Mouse (Mus musculus): ENCODE measurements around the gene Gm13695.
"Not testable (repeated sequence)": the region's sequence is repeated elsewhere in the genome, so short reads cannot be mapped to it uniquely, and the experiment has no call there.

The Gm13695 gene

GRCm38 (mm10) chr2:83967013-83967412 is at the start of gene Gm13695:
Gene Gm13695 (plus strand): TSS chr2:83967313.
- in situ Hi-C loops (cut with MboI, MseI) = loop anchor here in 1 of 2 experiments (10.0 kb wide), 1 partner anchor 478 kb away; no protein-coding TSS in a partner anchor

DNA sequence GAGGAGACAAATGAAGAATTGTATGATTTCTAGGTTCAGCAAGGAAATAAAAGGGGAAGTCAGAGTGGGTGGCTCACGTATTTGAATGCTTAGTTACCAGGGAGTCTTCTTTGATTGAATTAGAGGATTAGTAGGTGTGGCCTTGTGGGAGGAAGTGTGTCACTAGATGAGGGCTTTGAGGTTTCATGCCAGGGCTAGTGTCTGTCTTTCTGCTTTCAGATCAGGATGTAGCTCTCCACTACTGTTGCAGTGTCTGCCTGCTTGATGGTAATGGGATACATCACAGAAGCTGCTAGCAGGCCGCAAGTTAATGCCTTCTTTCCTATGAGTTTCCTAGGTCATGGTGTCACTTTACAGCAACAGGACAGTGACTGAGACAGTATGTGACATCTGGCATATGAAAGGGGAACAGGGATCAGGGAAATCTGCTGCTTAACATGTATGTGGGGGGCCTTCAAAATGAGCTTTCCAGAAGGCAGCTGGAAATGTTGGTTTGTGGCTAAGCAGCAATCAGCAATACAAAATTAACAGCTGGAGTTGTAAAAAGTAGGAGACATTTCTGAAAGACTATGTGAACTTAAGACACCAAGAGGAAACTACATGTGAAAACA is 37.5 kb upstream of the Gm13695 start:
- in situ Hi-C loops (cut with MboI, MseI) = loop anchor here in 1 of 2 experiments (10.0 kb wide), 1 partner anchor 55 kb away; the partner anchor contains the start of gene Gm13697

DNA sequence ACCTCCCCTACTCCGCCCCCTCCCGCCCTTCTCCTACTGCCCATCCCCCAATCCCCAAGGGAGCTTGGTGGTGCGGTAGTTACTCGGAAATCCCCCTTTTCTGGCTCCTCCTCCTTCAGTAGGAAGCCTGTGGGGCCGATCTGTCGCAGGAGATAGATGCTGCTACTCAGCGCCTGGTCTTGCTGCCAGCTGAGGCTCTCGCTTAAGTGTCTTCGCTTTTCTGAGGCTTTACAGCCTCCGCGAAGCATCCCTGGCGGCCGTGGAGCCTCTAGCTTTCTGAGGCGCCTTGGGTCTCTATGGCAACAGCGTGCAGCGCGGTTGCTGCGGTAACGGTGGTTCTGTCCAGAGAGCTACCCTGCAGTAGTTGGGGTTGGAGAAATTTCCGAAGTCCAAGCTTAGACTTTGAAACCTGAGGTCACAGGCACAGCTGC is 26.2 kb upstream of the Gm13695 start, which contains the start of gene Zswim2:
Gene Zswim2 (minus strand): TSS at position 298 of the 431 bp plus-strand sequence.
- in situ Hi-C loops (cut with MboI, MseI) = loop anchor here in 1 of 2 experiments (5.0 kb wide), 1 partner anchor 36 kb away; the partner anchor contains the start of gene Gm13694

GRCm38 (mm10) chr2:83941378-83941777 is 25.7 kb upstream of the Gm13695 start:
- in situ Hi-C loops (cut with MboI, MseI) = loop anchor here in 1 of 2 experiments (5.0 kb wide), 1 partner anchor 36 kb away; the partner anchor contains the start of gene Gm13694

GRCm38 (mm10) chr2:83941792-83942191 is 25.3 kb upstream of the Gm13695 start:
- in situ Hi-C loops (cut with MboI, MseI) = loop anchor here in 1 of 2 experiments (5.0 kb wide), 1 partner anchor 36 kb away; the partner anchor contains the start of gene Gm13694

DNA sequence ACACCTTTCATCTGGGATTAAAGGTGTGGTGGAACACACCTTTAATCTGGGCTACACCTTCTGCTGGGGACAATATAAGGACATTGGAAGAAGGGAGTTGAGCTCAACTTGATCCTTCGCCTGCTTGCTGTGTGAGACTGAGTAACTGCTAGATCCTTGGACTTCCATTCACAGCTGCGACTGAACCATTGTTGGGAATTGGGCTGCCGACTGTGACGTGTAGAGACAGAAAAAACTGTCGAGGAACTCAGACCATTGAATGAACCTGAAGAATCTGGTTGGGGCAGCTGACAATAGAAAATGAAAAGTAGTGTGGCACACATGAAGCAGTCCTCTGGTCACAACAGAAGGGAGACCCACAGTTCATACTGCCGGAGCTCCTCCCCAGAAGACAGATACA is 11.7 kb upstream of the Gm13695 start, which contains the start of gene Gm13698:
Gene Gm13698 (plus strand): TSS at position 301 of the 400 bp plus-strand sequence.
- in situ Hi-C loops (cut with MboI, MseI) = not testable (repeated sequence)

DNA sequence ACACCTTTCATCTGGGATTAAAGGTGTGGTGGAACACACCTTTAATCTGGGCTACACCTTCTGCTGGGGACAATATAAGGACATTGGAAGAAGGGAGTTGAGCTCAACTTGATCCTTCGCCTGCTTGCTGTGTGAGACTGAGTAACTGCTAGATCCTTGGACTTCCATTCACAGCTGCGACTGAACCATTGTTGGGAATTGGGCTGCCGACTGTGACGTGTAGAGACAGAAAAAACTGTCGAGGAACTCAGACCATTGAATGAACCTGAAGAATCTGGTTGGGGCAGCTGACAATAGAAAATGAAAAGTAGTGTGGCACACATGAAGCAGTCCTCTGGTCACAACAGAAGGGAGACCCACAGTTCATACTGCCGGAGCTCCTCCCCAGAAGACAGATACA is 5.9 kb upstream of the Gm13695 start, which contains the start of gene Gm13693:
Gene Gm13693 (plus strand): TSS at position 301 of the 400 bp plus-strand sequence.
- in situ Hi-C loops (cut with MboI, MseI) = loop anchor here (5.0 to 10.0 kb wide), 2 partner anchors 41 to 484 kb away; no protein-coding TSS in a partner anchor

- in situ Hi-C loops (cut with MboI, MseI) = loop anchor here in 1 of 2 experiments (10.0 kb wide), 1 partner anchor 158 kb away; the partner anchor contains the start of gene Fam171b
Measured at GRCm38 (mm10) chr2:83972823-83973222, 5.7 kb downstream of the Gm13695 start, which contains the start of gene Gm13696. Gene Gm13696 (plus strand): TSS chr2:83973123.

DNA sequence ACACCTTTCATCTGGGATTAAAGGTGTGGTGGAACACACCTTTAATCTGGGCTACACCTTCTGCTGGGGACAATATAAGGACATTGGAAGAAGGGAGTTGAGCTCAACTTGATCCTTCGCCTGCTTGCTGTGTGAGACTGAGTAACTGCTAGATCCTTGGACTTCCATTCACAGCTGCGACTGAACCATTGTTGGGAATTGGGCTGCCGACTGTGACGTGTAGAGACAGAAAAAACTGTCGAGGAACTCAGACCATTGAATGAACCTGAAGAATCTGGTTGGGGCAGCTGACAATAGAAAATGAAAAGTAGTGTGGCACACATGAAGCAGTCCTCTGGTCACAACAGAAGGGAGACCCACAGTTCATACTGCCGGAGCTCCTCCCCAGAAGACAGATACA is 11.5 kb downstream of the Gm13695 start, which contains the start of gene Gm13694:
Gene Gm13694 (plus strand): TSS at position 301 of the 400 bp plus-strand sequence.
- in situ Hi-C loops (cut with MboI, MseI) = loop anchor here (5.0 to 25.0 kb wide), 3 partner anchors 36 to 659 kb away; partner anchors contain the start of genes Fam171b (in 1 of the 2) and Zswim2 (in 1 of the 2)

- in situ Hi-C loops (cut with MboI, MseI) = loop anchor here in 1 of 2 experiments (10.0 to 25.0 kb wide), 2 partner anchors 60 to 653 kb away; no protein-coding TSS in a partner anchor
Measured at GRCm38 (mm10) chr2:83984443-83984842, 17.3 kb downstream of the Gm13695 start, which contains the start of gene Gm13697. Gene Gm13697 (plus strand): TSS chr2:83984743.

GRCm38 (mm10) chr2:83990253-83990652 is 23.1 kb downstream of the Gm13695 start, which contains the start of gene Gm13691:
Gene Gm13691 (plus strand): TSS chr2:83990553.
- in situ Hi-C loops (cut with MboI, MseI) = loop anchor here (5.0 to 25.0 kb wide), 2 partner anchors 452 to 647 kb away; no protein-coding TSS in a partner anchor

GRCm38 (mm10) chr2:83993639-83994255 is 26.6 kb downstream of the Gm13695 start:
- in situ Hi-C loops (cut with MboI, MseI) = loop anchor here (5.0 to 25.0 kb wide), 2 partner anchors 449 to 644 kb away; no protein-coding TSS in a partner anchor

GRCm38 (mm10) chr2:83994526-83994925 is 27.4 kb downstream of the Gm13695 start:
- in situ Hi-C loops (cut with MboI, MseI) = loop anchor here (5.0 to 25.0 kb wide), 2 partner anchors 448 to 643 kb away; no protein-coding TSS in a partner anchor

GRCm38 (mm10) chr2:84008913-84009312 is 41.8 kb downstream of the Gm13695 start:
- in situ Hi-C loops (cut with MboI, MseI) = no loop called here

DNA sequence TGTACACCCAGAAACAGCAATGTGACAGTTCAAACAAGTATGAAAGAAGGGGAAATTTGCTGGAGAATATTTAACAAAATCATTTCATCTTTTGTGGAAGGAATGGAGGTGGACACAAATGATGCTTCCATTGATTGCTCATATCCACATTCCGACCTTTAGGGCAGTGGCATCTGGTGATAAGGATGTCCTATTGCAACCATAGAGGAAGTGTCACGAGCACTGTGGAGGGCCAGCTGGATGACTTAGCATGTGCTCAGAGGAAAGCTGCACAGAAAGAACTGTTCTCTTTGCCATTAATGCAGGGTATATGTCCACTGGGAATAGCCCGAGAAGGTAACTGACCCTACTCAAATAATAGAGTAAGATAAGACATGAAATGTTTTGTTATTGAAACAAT is 42.7 kb downstream of the Gm13695 start:
- in situ Hi-C loops (cut with MboI, MseI) = no loop called here

DNA sequence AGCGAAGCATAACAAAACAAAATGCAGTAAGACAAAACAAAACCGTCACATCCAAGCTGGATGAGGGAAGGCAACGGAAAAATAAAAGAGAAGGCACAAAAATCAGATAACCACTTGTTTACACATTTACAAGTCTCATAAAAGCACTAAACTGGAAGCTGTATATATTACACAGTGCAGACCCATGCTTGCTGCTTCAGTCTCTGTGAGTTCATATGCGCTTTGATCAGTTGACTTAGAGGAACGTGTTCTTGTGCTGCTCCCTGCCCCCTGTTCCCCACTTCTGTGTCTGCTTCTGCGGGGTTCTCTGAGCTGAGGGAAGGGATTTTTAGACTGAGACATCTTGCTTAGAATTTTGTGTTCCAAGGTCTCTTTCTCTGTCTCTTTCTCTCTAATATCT is 47.5 kb downstream of the Gm13695 start:
- in situ Hi-C loops (cut with MboI, MseI) = no loop called here

GRCm38 (mm10) chr2:84016291-84016690 is 49.2 kb downstream of the Gm13695 start:
- in situ Hi-C loops (cut with MboI, MseI) = not testable (repeated sequence)

DNA sequence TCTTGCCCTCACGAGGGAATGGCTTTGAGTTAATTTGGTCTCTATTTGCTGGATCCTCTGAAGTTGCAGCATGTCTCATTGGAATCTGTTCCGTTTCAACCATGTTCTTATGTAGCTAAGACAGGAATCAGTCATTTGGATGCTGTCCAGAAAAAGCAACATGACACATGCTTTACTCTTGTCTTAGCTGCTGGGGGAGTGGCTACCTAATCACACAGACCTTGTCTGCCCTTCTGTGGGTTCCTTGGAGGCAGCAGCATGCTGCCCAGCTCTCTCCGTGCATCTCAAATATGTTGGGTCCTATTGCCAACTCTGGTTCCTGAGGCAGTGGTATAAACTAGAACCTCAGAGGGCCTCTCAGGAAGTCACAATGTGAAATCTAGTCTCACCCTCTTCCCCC is 51.2 kb downstream of the Gm13695 start:
- in situ Hi-C loops (cut with MboI, MseI) = no loop called here
